Mouse (Mus musculus) stomach, postnatal 0 days (tissue): ENCODE data around the gene Cnbp. TPM values are rescaled to one million over a fixed set of nuclear protein-coding genes. Genes with fewer than 3 reads are reported as not detected.
A peak's percentile ranks its signal among the peaks of the same experiment; 100 is the strongest.

Experiments used
- ATAC-seq: fragments of 200-750 bp; cut with Nextera tagmentation; 2 replicates; pipeline ENCODE4 v1.8.0; 2017; ENCODE audit not compliant: low FRiP score, low TSS enrichment
- DNase-seq: peaks from one replicate; pipeline ENCODE4 v3.0.0-alpha.2; 2016; ENCODE audit warnings: low spot score
- H3K27ac ChIP-seq: fragments of 300-500 bp; sonication (generic); replicated peaks from 2 replicates; pipeline ENCODE4 v1.5.1; 2014; ENCODE audit warnings: mild to moderate bottlenecking, control low read depth
- H3K27me3 ChIP-seq: fragments of 300-500 bp; sonication (generic); 2 replicates; pipeline ENCODE4 v1.6.1; 2014; ENCODE audit warnings: low read length; ENCODE audit not compliant: control insufficient read depth, insufficient read depth
- H3K36me3 ChIP-seq: fragments of 300-500 bp; sonication (generic); 2 replicates; pipeline ENCODE4 v1.6.1; 2014; ENCODE audit warnings: low read length, mixed read lengths; ENCODE audit not compliant: control insufficient read depth, insufficient read depth
- H3K4me1 ChIP-seq: fragments of 300-500 bp; sonication (generic); replicated peaks from 2 replicates; pipeline ENCODE4 v1.6.1; 2014; ENCODE audit warnings: antibody characterized with exemption; ENCODE audit not compliant: control insufficient read depth, insufficient read depth
- H3K4me2 ChIP-seq: fragments of 300-500 bp; sonication (generic); replicated peaks from 2 replicates; pipeline ENCODE4 v1.6.1; 2014; ENCODE audit warnings: low read depth, mild to moderate bottlenecking, control low read depth, moderate library complexity
- H3K4me3 ChIP-seq: fragments of 300-500 bp; sonication (generic); 2 replicates; pipeline ENCODE4 v1.5.1; 2014; ENCODE audit warnings: low read depth, low read length, control low read depth
- H3K9ac ChIP-seq: fragments of 300-500 bp; sonication (generic); 2 replicates; pipeline ENCODE4 v1.6.1; 2014; ENCODE audit warnings: mild to moderate bottlenecking, low read length, control low read depth, mixed read lengths
- H3K9me3 ChIP-seq: fragments of 300-500 bp; sonication (generic); 2 replicates; pipeline ENCODE4 v1.6.1; 2016; ENCODE audit warnings: low read length; ENCODE audit not compliant: control insufficient read depth
- CTCF ChIP-seq: IDR thresholded peaks from 2 replicates; pipeline ENCODE4 v1.5.1; 2016; ENCODE audit warnings: antibody characterized with exemption, low read depth, mild to moderate bottlenecking, moderate library complexity
- EP300 ChIP-seq: optimal IDR thresholded peaks from 2 replicates; pipeline ENCODE3; 2016; ENCODE audit warnings: antibody characterized with exemption
- WGBS: fragments of 180-500 bp; shearing (Covaris S2); extraction: QIAGEN DNeasy Blood & Tissue Kit; methylation state at CpG from one replicate; pipeline ENCODE4 v1.1.7; 2014; 5-methylcytosine and 5-hydroxymethylcytosine counted together
- polyA plus RNA-seq: library from polyadenylated mRNA; unstranded; fragments of >200 nt; fragmentation: Nextera tagmentation; extraction: Ambion mirVana; gene quantifications from 2 replicates; pipeline ENCODE4 v1.2.1, GENCODE M21; 2015

Cnbp gene
- polyA plus RNA-seq, 1 experiment from 2014 or later, result 754 TPM

- no peak for ATAC-seq
- Histone ChIP-seq H3K4me3 (no peak overlapping the region), H3K27me3 (no peaks in the 10 kb centered on the region), H3K9ac (no peak overlapping the region), H3K9me3 (no peaks in the 10 kb centered on the region), H3K36me3 (no peaks in the 10 kb centered on the region), H3K27ac (no peak overlapping the region), H3K4me2 (no peak overlapping the region), H3K4me1 (no peaks in the 10 kb centered on the region)
- WGBS, result 74% methylated on average over 3 of the region's 3 CpGs
- no peak for TF ChIP-seq CTCF
- no peak for TF ChIP-seq EP300
- DNase-seq, result no peak
Measured at GRCm38 (mm10) chr6:87882221-87882620, 31.3 kb upstream of the Cnbp start.

GRCm38 (mm10) chr6:87879628-87880027 is 28.7 kb upstream of the Cnbp start:
- Histone ChIP-seq H3K9me3 (no peaks in the 10 kb centered on the region), H3K27me3 (no peaks in the 10 kb centered on the region), H3K4me3 (no peak overlapping the region), H3K4me2 (no peak overlapping the region), H3K9ac (no peak overlapping the region), H3K4me1 (no peaks in the 10 kb centered on the region), H3K36me3 (no peaks in the 10 kb centered on the region), H3K27ac (no peak overlapping the region)
- WGBS, result 63% methylated on average over 3 of the region's 3 CpGs
- TF ChIP-seq EP300 (no peak), CTCF (no peak)
- ATAC-seq (no peak), DNase-seq (no peak)

GRCm38 (mm10) chr6:87879010-87879409 is 28.1 kb upstream of the Cnbp start:
- no peak for ATAC-seq
- no peaks in the 10 kb centered on the region for H3K9me3 ChIP-seq
- no peak for TF ChIP-seq EP300
- TF ChIP-seq CTCF, result no peak
- 27% methylated on average over 4 of the region's 4 CpGs for whole genome bisulfite sequencing
- H3K4me1 ChIP-seq, result no peaks in the 10 kb centered on the region
- peak; percentile 27 for DNase-seq
- no peak overlapping the region for H3K4me3 ChIP-seq
- H3K9ac ChIP-seq, result no peak overlapping the region
- H3K36me3 ChIP-seq, result no peaks in the 10 kb centered on the region
- no peak overlapping the region for H3K27ac ChIP-seq
- no peak overlapping the region for H3K4me2 ChIP-seq
- H3K27me3 ChIP-seq, result no peaks in the 10 kb centered on the region

GRCm38 (mm10) chr6:87876068-87876643 is 25.2 kb upstream of the Cnbp start:
- 77% methylated on average over 13 of the region's 13 CpGs for WGBS
- no peak for TF ChIP-seq EP300
- TF ChIP-seq CTCF, result no peak

GRCm38 (mm10) chr6:87875562-87875961 is 24.7 kb upstream of the Cnbp start:
- Histone ChIP-seq H3K36me3 (no peaks in the 10 kb centered on the region), H3K27ac (no peak overlapping the region; the same call in 1 of the 2 replicates), H3K9ac (no peak overlapping the region), H3K4me2 (no peak overlapping the region), H3K4me1 (no peaks in the 10 kb centered on the region), H3K4me3 (no peak overlapping the region), H3K27me3 (no peaks in the 10 kb centered on the region), H3K9me3 (no peaks in the 10 kb centered on the region)
- no peak for TF ChIP-seq CTCF
- TF ChIP-seq EP300, result no peak
- WGBS, result 68% methylated on average over 7 of the region's 7 CpGs
- ATAC-seq (peak; percentile 75), DNase-seq (no peak)

More at GRCm38 (mm10) chr6:87876068-87876643, 25.2 kb upstream of the Cnbp start:
- H3K9me3 ChIP-seq, result no peaks in the 10 kb centered on the region
- H3K4me1 ChIP-seq, result no peaks in the 10 kb centered on the region
- H3K36me3 ChIP-seq, result no peaks in the 10 kb centered on the region
- H3K4me3 ChIP-seq, result no peak overlapping the region
- H3K27ac ChIP-seq, result peak overlapping the region; percentile 40; the same call in 1 of the 2 replicates
- H3K27me3 ChIP-seq, result no peaks in the 10 kb centered on the region
- DNase-seq (no peak), ATAC-seq (no peak; the same call in 1 of the 2 replicates)
- H3K9ac ChIP-seq, result no peak overlapping the region
- H3K4me2 ChIP-seq, result no peak overlapping the region

GRCm38 (mm10) chr6:87875083-87875482 is 24.2 kb upstream of the Cnbp start:
- no peak overlapping the region for H3K4me2 ChIP-seq
- DNase-seq (no peak), ATAC-seq (peak; percentile 41; the same call in 1 of the 2 replicates)
- WGBS, result 62% methylated on average over 1 of the region's 1 CpGs
- no peak overlapping the region for H3K9ac ChIP-seq
- no peak overlapping the region for H3K4me3 ChIP-seq
- H3K9me3 ChIP-seq, result no peaks in the 10 kb centered on the region
- no peaks in the 10 kb centered on the region for H3K27me3 ChIP-seq
- no peak for TF ChIP-seq CTCF
- TF ChIP-seq EP300, result no peak
- H3K36me3 ChIP-seq, result no peaks in the 10 kb centered on the region
- H3K4me1 ChIP-seq, result no peaks in the 10 kb centered on the region
- H3K27ac ChIP-seq, result no peak overlapping the region
